Mouse (Mus musculus) myocyte (in vitro differentiated cells): ENCODE data around the gene Setd1b. TPM values are rescaled to one million over a fixed set of nuclear protein-coding genes. Genes with fewer than 3 reads are reported as not detected.

ENCODE experiments used
- H3K27me3 ChIP-seq: one replicate; pipeline ENCODE4 v1.6.1; 2011; ENCODE audit not compliant: control insufficient read depth, insufficient read depth, insufficient read length
- H3K36me3 ChIP-seq: one replicate; pipeline ENCODE4 v1.6.1; 2011; ENCODE audit not compliant: control insufficient read depth, insufficient read depth
- H3K4me2 ChIP-seq: one replicate; pipeline ENCODE4 v1.6.1; 2011; ENCODE audit warnings: low read depth, control low read depth
- H3K4me3 ChIP-seq: one replicate; pipeline ENCODE4 v1.5.1; 2011; ENCODE audit warnings: mild to moderate bottlenecking, control low read depth, moderate library complexity
- H3K79me2 ChIP-seq: one replicate; pipeline ENCODE4 v1.6.1; 2011; ENCODE audit not compliant: control insufficient read depth, insufficient read depth
- H3ac ChIP-seq: one replicate; pipeline ENCODE4 v1.6.1; 2011; ENCODE audit not compliant: control insufficient read depth, insufficient read length
- CEBPB ChIP-seq: IDR thresholded peaks from 2 replicates; pipeline ENCODE4 v1.6.1; 2011; ENCODE audit warnings: mild to moderate bottlenecking, moderate library complexity; ENCODE audit not compliant: poor library complexity, insufficient read depth, severe bottlenecking
- E2F4 ChIP-seq: IDR thresholded peaks from one replicate; pipeline ENCODE4 v1.6.1; 2011; ENCODE audit warnings: mild to moderate bottlenecking, control low read depth, moderate library complexity; ENCODE audit not compliant: insufficient read depth
- MAX ChIP-seq: IDR thresholded peaks from one replicate; pipeline ENCODE4 v1.6.1; 2011; ENCODE audit warnings: low read depth, mild to moderate bottlenecking, control low read depth
- MYOD1 ChIP-seq, 3 experiments: IDR thresholded peaks; one replicate each; pipeline ENCODE4 v1.6.1; 2011; ENCODE audit warnings: control low read depth in 2 of 3, low read depth in 2 of 3, mild to moderate bottlenecking in 2 of 3, moderate library complexity in 1 of 3; ENCODE audit not compliant: insufficient read length in 2 of 3, control insufficient read depth in 1 of 3
- MYOG ChIP-seq, 3 experiments: IDR thresholded peaks; one replicate each; pipeline ENCODE4 v1.6.1; 2011; ENCODE audit warnings: control low read depth in 2 of 3, low read depth in 2 of 3, mild to moderate bottlenecking in 2 of 3; ENCODE audit not compliant: insufficient read length in 2 of 3, control insufficient read depth in 1 of 3, insufficient read depth in 1 of 3
- POLR2A ChIP-seq: IDR thresholded peaks from one replicate; pipeline ENCODE4 v1.6.1; 2011; ENCODE audit warnings: low read depth, mild to moderate bottlenecking, control low read depth, moderate library complexity; ENCODE audit not compliant: insufficient read length
- POLR2AphosphoS2 ChIP-seq: IDR thresholded peaks from one replicate; pipeline ENCODE4 v1.6.1; 2011; ENCODE audit warnings: low read depth, control low read depth; ENCODE audit not compliant: insufficient read length
- REST ChIP-seq: IDR thresholded peaks from one replicate; pipeline ENCODE4 v1.6.1; 2011; ENCODE audit warnings: mild to moderate bottlenecking, control low read depth, moderate library complexity; ENCODE audit not compliant: insufficient read depth, insufficient read length
- SRF ChIP-seq: IDR thresholded peaks from one replicate; pipeline ENCODE4 v1.6.1; 2011; ENCODE audit warnings: low read depth; ENCODE audit not compliant: control insufficient read depth, insufficient read length
- TCF12 ChIP-seq: IDR thresholded peaks from one replicate; pipeline ENCODE4 v1.6.1; 2011; ENCODE audit warnings: mild to moderate bottlenecking, control low read depth; ENCODE audit not compliant: poor library complexity, insufficient read depth, severe bottlenecking
- TCF3 ChIP-seq: IDR thresholded peaks from one replicate; pipeline ENCODE4 v1.6.1; 2011; ENCODE audit warnings: low read depth, control low read depth; ENCODE audit not compliant: insufficient read length
- USF1 ChIP-seq: IDR thresholded peaks from one replicate; pipeline ENCODE4 v1.6.1; 2011; ENCODE audit warnings: low read depth, mild to moderate bottlenecking, control low read depth, moderate library complexity
- polyA plus RNA-seq: library from polyadenylated mRNA; unstranded; fragments of >200 nt; fragmentation: generic; extraction: Trizol; gene quantifications from one replicate; pipeline ENCODE4 v1.2.1, GENCODE M21; 2012; ENCODE audit warnings: missing spikeins

The Setd1b gene
- polyA plus RNA-seq, 1 experiment, result 5.4 TPM

- Histone ChIP-seq H3ac (peak overlapping the region; percentile 16), H3K79me2 (peaks cover 7% of the 10 kb centered on the region), H3K4me3 (peak overlapping the region; percentile 75), H3K4me2 (peak overlapping the region; percentile 98), H3K36me3 (no peaks in the 10 kb centered on the region), H3K27me3 (no peaks in the 10 kb centered on the region)
- TF ChIP-seq CEBPB (no peak), TCF3 (peak; percentile 27), USF1 (peak; percentile 74), MYOD1 (IDR thresholded peaks at IDR 0.05; ENCODE audit: control insufficient read depth in 1 of 3, insufficient read length in 2 of 3, low read depth in 2 of 3) (peak in 2 of 3 experiments; percentile 52 to 77), TCF12 (peak; percentile 48), POLR2A (peak; percentile 58), REST (no peak), POLR2AphosphoS2 (peak; percentile 59), MYOG (IDR thresholded peaks at IDR 0.05; ENCODE audit: control insufficient read depth in 1 of 3, insufficient read depth in 1 of 3, insufficient read length in 2 of 3, low read depth in 2 of 3) (peak in 2 of 3 experiments; percentile 40 to 78), MAX (peak; percentile 78)
Observed at GRCm38 (mm10) chr5:123136361-123137043, 5.5 kb upstream of the Setd1b start.

GRCm38 (mm10) chr5:123137044-123137909 lies 4.7 kb upstream of the Setd1b start:
- TF ChIP-seq E2F4 (no peak), POLR2AphosphoS2 (peak; percentile 55), MYOD1 (IDR thresholded peaks at IDR 0.05; ENCODE audit: control insufficient read depth in 1 of 3, insufficient read length in 2 of 3, low read depth in 2 of 3) (peak in 2 of 3 experiments; percentile 11 to 65), TCF3 (no peak), REST (no peak), MYOG (IDR thresholded peaks at IDR 0.05; ENCODE audit: control insufficient read depth in 1 of 3, insufficient read depth in 1 of 3, insufficient read length in 2 of 3, low read depth in 2 of 3) (peak in 1 of 3 experiments; percentile 65), POLR2A (peak; percentile 48)
- Histone ChIP-seq H3K4me2 (peak overlapping the region; percentile 98), H3K79me2 (peaks cover 7% of the 10 kb centered on the region), H3K4me3 (peak overlapping the region; percentile 75), H3K36me3 (no peaks in the 10 kb centered on the region), H3ac (no peak overlapping the region), H3K27me3 (no peaks in the 10 kb centered on the region)

GRCm38 (mm10) chr5:123137910-123138229 lies 4.1 kb upstream of the Setd1b start:
- Histone ChIP-seq H3K79me2 (peaks cover 10% of the 10 kb centered on the region), H3K4me2 (peak overlapping the region; percentile 98), H3K27me3 (no peaks in the 10 kb centered on the region), H3ac (peak overlapping the region; percentile 99), H3K36me3 (no peaks in the 10 kb centered on the region), H3K4me3 (peak overlapping the region; percentile 75)
- no peak for TF ChIP-seq POLR2A
- TF ChIP-seq SRF, result no peak
- TF ChIP-seq TCF3, result no peak
- no peak for TF ChIP-seq REST
- TF ChIP-seq CEBPB, result no peak
- no peak for TF ChIP-seq TCF12
- no peak for TF ChIP-seq USF1
- TF ChIP-seq POLR2AphosphoS2, result no peak
- no peak for TF ChIP-seq MYOD1 (IDR thresholded peaks at IDR 0.05; ENCODE audit: control insufficient read depth in 1 of 3, insufficient read length in 2 of 3, low read depth in 2 of 3)
- no peak for TF ChIP-seq MYOG (IDR thresholded peaks at IDR 0.05; ENCODE audit: control insufficient read depth in 1 of 3, insufficient read depth in 1 of 3, insufficient read length in 2 of 3, low read depth in 2 of 3)

GRCm38 (mm10) chr5:123138230-123138911 lies 3.6 kb upstream of the Setd1b start:
- H3K79me2 ChIP-seq, result peaks cover 15% of the 10 kb centered on the region
- peak overlapping the region; percentile 99 for H3ac ChIP-seq
- TF ChIP-seq MAX, result no peak
- no peak for TF ChIP-seq MYOD1 (IDR thresholded peaks at IDR 0.05; ENCODE audit: control insufficient read depth in 1 of 3, insufficient read length in 2 of 3, low read depth in 2 of 3)
- TF ChIP-seq TCF3, result no peak
- TF ChIP-seq POLR2A, result peak; percentile 89
- TF ChIP-seq MYOG (IDR thresholded peaks at IDR 0.05; ENCODE audit: control insufficient read depth in 1 of 3, insufficient read depth in 1 of 3, insufficient read length in 2 of 3, low read depth in 2 of 3), result no peak
- no peak for TF ChIP-seq USF1
- no peak for TF ChIP-seq SRF
- TF ChIP-seq CEBPB, result no peak
- TF ChIP-seq TCF12, result no peak
- peak; percentile 8 for TF ChIP-seq REST
- TF ChIP-seq POLR2AphosphoS2, result peak; percentile 78
- peak; percentile 41 for TF ChIP-seq E2F4
- H3K4me3 ChIP-seq, result peak overlapping the region; percentile 75
- H3K27me3 ChIP-seq, result no peaks in the 10 kb centered on the region
- peak overlapping the region; percentile 98 for H3K4me2 ChIP-seq
- no peaks in the 10 kb centered on the region for H3K36me3 ChIP-seq
